Comparison of ENCODE assay signal across 11 mouse cellular contexts in the genomic region with DNA sequence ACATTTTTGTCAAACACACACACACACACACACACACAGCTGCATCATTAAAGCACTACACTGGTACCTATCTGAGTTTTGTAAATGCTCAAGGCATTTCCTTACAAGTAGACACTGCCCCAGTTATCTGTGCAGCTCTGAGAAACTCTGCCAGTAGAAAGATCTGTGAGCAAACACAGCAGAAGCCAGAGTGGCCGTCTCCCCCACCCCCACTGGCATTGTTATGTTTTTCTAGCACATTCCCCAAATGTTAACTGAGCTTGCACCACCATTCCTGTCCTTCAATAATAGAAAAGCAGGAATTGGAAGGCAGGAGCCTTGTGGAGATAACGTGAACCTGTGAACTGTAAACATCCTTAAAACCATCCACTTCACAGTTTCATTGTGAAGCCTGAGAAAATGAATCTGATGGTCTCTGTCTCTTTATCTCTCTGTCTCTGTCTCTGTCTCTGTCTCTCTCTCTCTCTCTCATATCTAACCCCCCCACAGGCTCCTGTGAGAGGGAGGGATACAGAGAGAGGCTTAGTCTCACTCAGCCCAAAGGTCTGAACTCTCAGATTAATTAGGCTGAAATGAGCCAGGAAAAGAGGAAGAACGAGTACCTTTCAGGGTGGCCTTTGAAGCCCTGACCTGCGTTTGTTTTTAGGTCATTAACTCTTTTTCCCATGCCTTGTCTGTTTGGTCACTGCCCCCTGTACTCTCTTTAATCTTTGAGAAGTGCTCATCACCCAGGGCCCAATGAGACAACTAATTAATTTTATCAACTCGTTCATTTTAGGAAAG. TPM values are rescaled to one million over a fixed set of nuclear protein-coding genes. Genes with fewer than 3 reads are reported as not detected.
A peak's percentile ranks its signal among the peaks of the same experiment; 100 is the strongest.
DNase-seq lines count a peak whose midpoint lies in the region; TF ChIP-seq lines count a peak whose summit lies in the region.
"Had no signal": no experiment of that assay in that cellular context is flagged by ENCODE, and none has a peak within 500 bp of the region (broad histone marks: within the 10 kb centered on the region; RNA-seq: fewer than 3 reads in every experiment).

No protein-coding gene starts in this region.

- no peaks in the 10 kb centered on the region for H3K36me3 ChIP-seq in kidney, adult 2 months (ENCODE audit: control insufficient read depth, insufficient read depth, low read length)
- no peaks in the 10 kb centered on the region for H3K36me3 ChIP-seq in embryonic facial prominence, embryonic 10.5 days (replicated peaks)
- no peaks in the 10 kb centered on the region for H3K36me3 ChIP-seq in thymus, adult 2 months (ENCODE audit: control insufficient read depth, insufficient read depth, low read length)
- H3K36me3 ChIP-seq: hindbrain, embryonic 13.5 days; limb, embryonic 15.5 days had no signal

- 26% methylated on average over 5 of the region's 5 CpGs for WGBS in kidney, adult 2 months
- 38% methylated on average over 5 of the region's 5 CpGs for WGBS in embryonic facial prominence, embryonic 10.5 days
- 44% methylated on average over 5 of the region's 5 CpGs for WGBS in thymus, adult 2 months
- WGBS in cerebellum, adult 2 months: 73% methylated on average over 5 of the region's 5 CpGs

- H3K27ac ChIP-seq in kidney, adult 2 months (ENCODE audit: insufficient read depth, low read depth, low read length): peak overlapping the region; percentile 31
- H3K27ac ChIP-seq in embryonic facial prominence, embryonic 10.5 days (replicated peaks): peak overlapping the region; percentile 24; the same call in 1 of the 2 replicates
- H3K27ac ChIP-seq in thymus, adult 2 months (ENCODE audit: control insufficient read depth, insufficient read depth, low read length): no peak overlapping the region
- H3K27ac ChIP-seq in cerebellum, adult 2 months (ENCODE audit: insufficient read depth, low read length): no peak overlapping the region
- H3K27ac ChIP-seq: hindbrain, embryonic 13.5 days; limb, embryonic 15.5 days had no signal

- H3K27me3 ChIP-seq in kidney, adult 2 months (replicated peaks; ENCODE audit: control insufficient read depth, insufficient read depth, low read length): no peaks in the 10 kb centered on the region
- H3K27me3 ChIP-seq in embryonic facial prominence, embryonic 10.5 days (replicated peaks; ENCODE audit: low read depth, poor library complexity, severe bottlenecking): no peaks in the 10 kb centered on the region
- no peaks in the 10 kb centered on the region for H3K27me3 ChIP-seq in thymus, adult 2 months (ENCODE audit: control insufficient read depth, insufficient read depth, low read length)
- no peaks in the 10 kb centered on the region; the same call in 1 of the 2 replicates for H3K27me3 ChIP-seq in cerebellum, adult 2 months (ENCODE audit: control insufficient read depth, insufficient read depth, low read length)
- H3K27me3 ChIP-seq: hindbrain, embryonic 13.5 days; limb, embryonic 15.5 days had no signal

- no peak for TF ChIP-seq CTCF in kidney, adult 2 months (conservative IDR thresholded peaks at IDR 0.05; ENCODE audit: insufficient read depth, insufficient read length, low read depth, low read length)
- no peak for TF ChIP-seq CTCF in thymus, adult 2 months (IDR thresholded peaks at IDR 0.05; ENCODE audit: borderline replicate concordance, control insufficient read depth, extremely low read depth, insufficient read depth, low read length, poor library complexity)
- no peak for TF ChIP-seq CTCF in cerebellum, adult 2 months (IDR thresholded peaks at IDR 0.05; ENCODE audit: borderline replicate concordance, insufficient read depth, low read depth, low read length)

- peak; percentile 17 for DNase-seq in kidney, adult 2 months
- no peak for DNase-seq in kidney, adult 18-20 months
- peak; percentile 22 for DNase-seq in embryonic facial prominence, embryonic 10.5 days (ENCODE audit: low spot score)
- DNase-seq in heart, postnatal 4 days: peak; percentile 50
- peak; percentile 35 for DNase-seq in lung, postnatal 10 days
- no peak for DNase-seq in cerebellum, adult 11 months
- DNase-seq in thymus, adult 2 months: no peak
- no peak for DNase-seq in cerebellum, adult 2 months

- TF ChIP-seq POLR2A in kidney, adult 2 months (IDR thresholded peaks at IDR 0.05; ENCODE audit: low read depth, low read length): no peak
- no peak for TF ChIP-seq POLR2A in thymus, adult 2 months (IDR thresholded peaks at IDR 0.05; ENCODE audit: control insufficient read depth, extremely low read depth, insufficient read depth, low read length, poor library complexity)
- TF ChIP-seq POLR2A in cerebellum, adult 2 months (IDR thresholded peaks at IDR 0.05; ENCODE audit: borderline replicate concordance, insufficient read depth, low read length): no peak

- H3K9me3 ChIP-seq in embryonic facial prominence, embryonic 10.5 days: no peaks in the 10 kb centered on the region
- H3K9me3 ChIP-seq: hindbrain, embryonic 13.5 days; limb, embryonic 15.5 days had no signal

- H3K4me1 ChIP-seq in kidney, adult 2 months (ENCODE audit: control insufficient read depth, insufficient read depth, low read length): peaks cover 6% of the 10 kb centered on the region
- H3K4me1 ChIP-seq in embryonic facial prominence, embryonic 10.5 days: peaks cover 11% of the 10 kb centered on the region; the same call in 1 of the 2 replicates
- no peaks in the 10 kb centered on the region for H3K4me1 ChIP-seq in thymus, adult 2 months (replicated peaks; ENCODE audit: control insufficient read depth, insufficient read depth, low read length)
- no peaks in the 10 kb centered on the region; the same call in 1 of the 2 replicates for H3K4me1 ChIP-seq in cerebellum, adult 2 months (ENCODE audit: control insufficient read depth, insufficient read depth, low read length)
- H3K4me1 ChIP-seq: limb, embryonic 15.5 days had no signal

- no peak overlapping the region for H3K4me3 ChIP-seq in kidney, adult 2 months (ENCODE audit: insufficient read depth, low read depth, low read length)
- no peak overlapping the region for H3K4me3 ChIP-seq in embryonic facial prominence, embryonic 10.5 days
- no peak overlapping the region for H3K4me3 ChIP-seq in thymus, adult 2 months (ENCODE audit: control insufficient read depth, insufficient read depth, low read length)
- no peak overlapping the region for H3K4me3 ChIP-seq in cerebellum, adult 2 months (replicated peaks; ENCODE audit: insufficient read depth, low read depth, low read length)
- H3K4me3 ChIP-seq: hindbrain, embryonic 13.5 days; limb, embryonic 15.5 days had no signal

RNA-seq across cellular contexts. Expression of gene Tm4sf4, which starts 3.8 kb away (rescaled TPM):
- 0.30 and 0.70 TPM in 2 replicates for polyA plus RNA-seq in kidney, adult 2 months (2012; rRNA removed)
- not detected in 2 replicates for polyA plus RNA-seq in embryonic facial prominence, embryonic 10.5 days (2016; fragmentation: Nextera tagmentation; extraction: Ambion mirVana)
- under 1 TPM in 1 of 2 experiments, not detected in 1; 0.18 TPM for total RNA-seq in heart, postnatal 4 days (2021)
- polyA plus RNA-seq in thymus, adult 2 months (2012; rRNA removed): 0.08 and 0.27 TPM in 2 replicates
- 0.06 TPM in 1 of 2 replicates, not detected in the other for polyA plus RNA-seq in cerebellum, adult 2 months (2012; rRNA removed)
- total RNA-seq: layer of hippocampus, postnatal 10 days had no signal

Comparison
In these comparisons a context has a peak if more than half of its experiments do, and no peak if none do; other contexts are left out.
1. DNase-seq: peak in kidney, adult 2 months (single experiment), embryonic facial prominence, embryonic 10.5 days (single experiment), heart, postnatal 4 days (single experiment) and lung, postnatal 10 days (single experiment); none in kidney, adult 18-20 months (single experiment), cerebellum, adult 11 months (single experiment), thymus, adult 2 months (single experiment) and cerebellum, adult 2 months (0 of 2).
2. H3K27ac ChIP-seq: peak in kidney, adult 2 months (single experiment) and embryonic facial prominence, embryonic 10.5 days (single experiment); none in thymus, adult 2 months (single experiment) and cerebellum, adult 2 months (single experiment).